Mouse (Mus musculus): Measurements from ENCODE around the gene Tgoln1.

Gene Tgoln1

GRCm38 (mm10) chr6:72597083-72597874 lies 19.5 kb downstream of the Tgoln1 start:
- DNase-seq (ENCODE audit: low spot score in 2 of 2), result no peak

GRCm38 (mm10) chr6:72593914-72594313 lies 22.9 kb downstream of the Tgoln1 start:
- DNase-seq (ENCODE audit: low spot score in 2 of 2), result no peak

GRCm38 (mm10) chr6:72593011-72593803 lies 23.6 kb downstream of the Tgoln1 start:
- peak in 1 of 2 experiments; percentile 64 for DNase-seq (ENCODE audit: low spot score in 2 of 2)

GRCm38 (mm10) chr6:72590111-72590510 lies 26.7 kb downstream of the Tgoln1 start:
- DNase-seq (ENCODE audit: low spot score in 2 of 2), result no peak

- no peak for DNase-seq (ENCODE audit: low spot score in 2 of 2)
These were observed 28.5 kb downstream of the Tgoln1 start for GRCm38 (mm10) chr6:72588307-72588706.

GRCm38 (mm10) chr6:72586701-72587100 lies 30.1 kb downstream of the Tgoln1 start:
- no peak for DNase-seq (ENCODE audit: low spot score in 2 of 2)

- DNase-seq (ENCODE audit: low spot score in 2 of 2), result no peak
These were observed 32.6 kb downstream of the Tgoln1 start for GRCm38 (mm10) chr6:72584154-72584553.

- no peak for DNase-seq (ENCODE audit: low spot score in 2 of 2)
These were observed 33.5 kb downstream of the Tgoln1 start for GRCm38 (mm10) chr6:72583211-72583839.

GRCm38 (mm10) chr6:72581625-72582382 lies 35.0 kb downstream of the Tgoln1 start:
- DNase-seq (ENCODE audit: low spot score in 2 of 2), result peak in 1 of 2 experiments; percentile 33

GRCm38 (mm10) chr6:72576041-72576440 lies 40.8 kb downstream of the Tgoln1 start:
- no peak for DNase-seq (ENCODE audit: low spot score in 2 of 2)

- no peak for DNase-seq (ENCODE audit: low spot score in 2 of 2)
These were observed 45.0 kb downstream of the Tgoln1 start for GRCm38 (mm10) chr6:72571826-72572225.

GRCm38 (mm10) chr6:72570644-72571397 lies 46.0 kb downstream of the Tgoln1 start:
- DNase-seq (ENCODE audit: low spot score in 2 of 2), result no peak

- DNase-seq (ENCODE audit: low spot score in 2 of 2), result no peak
These were observed 48.1 kb downstream of the Tgoln1 start for GRCm38 (mm10) chr6:72568736-72569135.

- DNase-seq (ENCODE audit: low spot score in 2 of 2), result no peak
These were observed 49.3 kb downstream of the Tgoln1 start for GRCm38 (mm10) chr6:72567508-72567907.

GRCm38 (mm10) chr6:72566044-72566443 lies 50.8 kb downstream of the Tgoln1 start:
- DNase-seq (ENCODE audit: low spot score in 2 of 2), result peak; percentile 77 to 84

- no peak for DNase-seq (ENCODE audit: low spot score in 2 of 2)
These were observed 51.3 kb downstream of the Tgoln1 start for GRCm38 (mm10) chr6:72565506-72565905.

- DNase-seq (ENCODE audit: low spot score in 2 of 2), result no peak
These were observed 53.9 kb downstream of the Tgoln1 start for GRCm38 (mm10) chr6:72562894-72563293.

- no peak for DNase-seq (ENCODE audit: low spot score in 2 of 2)
These were observed 54.3 kb downstream of the Tgoln1 start for GRCm38 (mm10) chr6:72562486-72562885.

GRCm38 (mm10) chr6:72560801-72561200 lies 56.0 kb downstream of the Tgoln1 start:
- DNase-seq (ENCODE audit: low spot score in 2 of 2), result no peak
